Mouse (Mus musculus) forebrain, postnatal 0 days (tissue): ENCODE results near the gene Nfic. TPM values are rescaled to one million over a fixed set of nuclear protein-coding genes. Genes with fewer than 3 reads are reported as not detected.
A peak's percentile ranks its signal among the peaks of the same experiment; 100 is the strongest.

Experiments
- ATAC-seq: fragments of 200-750 bp; cut with Nextera tagmentation; 2 replicates; pipeline ENCODE4 v1.8.0; 2017; ENCODE audit warnings: mild to moderate bottlenecking, moderate library complexity
- DNase-seq: peaks from one replicate; pipeline ENCODE4 v3.0.0-alpha.2; 2015
- H3K27ac ChIP-seq: fragments of 300-500 bp; sonication (generic); 2 replicates; pipeline ENCODE4 v1.5.1; 2014; ENCODE audit warnings: low read depth, mild to moderate bottlenecking, antibody characterized with exemption, low read length, moderate library complexity, mixed read lengths
- H3K27me3 ChIP-seq: fragments of 300-500 bp; sonication (generic); 2 replicates; pipeline ENCODE4 v1.6.1; 2014; ENCODE audit warnings: mild to moderate bottlenecking, low read length, mixed read lengths; ENCODE audit not compliant: insufficient read depth
- H3K36me3 ChIP-seq: fragments of 300-500 bp; sonication (generic); 2 replicates; pipeline ENCODE4 v1.6.1; 2014; ENCODE audit warnings: mild to moderate bottlenecking, moderate library complexity; ENCODE audit not compliant: insufficient read depth
- H3K4me1 ChIP-seq: fragments of 300-500 bp; sonication (generic); 2 replicates; pipeline ENCODE4 v1.6.1; 2014; ENCODE audit warnings: antibody characterized with exemption; ENCODE audit not compliant: insufficient read depth
- H3K4me2 ChIP-seq: fragments of 300-500 bp; sonication (generic); 2 replicates; pipeline ENCODE4 v1.6.1; 2014; ENCODE audit warnings: low read depth, mild to moderate bottlenecking, moderate library complexity
- H3K4me3 ChIP-seq: fragments of 300-500 bp; sonication (generic); 2 replicates; pipeline ENCODE4 v1.5.1; 2014; ENCODE audit warnings: low read depth, low read length, mixed read lengths
- H3K9ac ChIP-seq: fragments of 300-500 bp; sonication (generic); 2 replicates; pipeline ENCODE4 v1.6.1; 2014; ENCODE audit warnings: mild to moderate bottlenecking
- H3K9me3 ChIP-seq: fragments of 300-500 bp; sonication (generic); 2 replicates; pipeline ENCODE4 v1.6.1; 2016; ENCODE audit warnings: low read length
- CTCF ChIP-seq: sonication (generic); IDR thresholded peaks from 2 replicates; pipeline ENCODE4 v1.5.1; 2016; ENCODE audit warnings: antibody characterized with exemption, control low read depth, low read depth
- WGBS: fragments of 180-500 bp; shearing (Covaris S2); extraction: QIAGEN DNeasy Blood & Tissue Kit; methylation state at CpG from one replicate; pipeline ENCODE4 v1.1.7; 2014; 5-methylcytosine and 5-hydroxymethylcytosine counted together
- polyA plus RNA-seq: library from polyadenylated mRNA; unstranded; fragments of >200 nt; fragmentation: Nextera tagmentation; extraction: Ambion mirVana; gene quantifications from 2 replicates; pipeline ENCODE4 v1.2.1, GENCODE M21; 2015
- total RNA-seq: library from RNA; depleted of rRNA; stranded (reverse); fragments of >200 nt; gene quantifications from 2 replicates; pipeline ENCODE4 v1.2.3, GENCODE M21; 2014

Nfic gene
- total and polyA plus RNA-seq, 2 experiments from 2014 or later = 14.5 to 23.1 TPM

GRCm38 (mm10) chr10:81408871-81409291, 46.6 kb downstream of the Nfic start:
- Histone ChIP-seq H3K36me3 (peaks cover 30% of the 10 kb centered on the region; the same call in 1 of the 2 replicates), H3K27ac (no peak overlapping the region), H3K4me2 (no peak overlapping the region), H3K4me1 (peaks cover 9% of the 10 kb centered on the region; the same call in 1 of the 2 replicates), H3K9me3 (no peaks in the 10 kb centered on the region), H3K27me3 (no peaks in the 10 kb centered on the region), H3K4me3 (no peak overlapping the region), H3K9ac (no peak overlapping the region)
- peak; percentile 77 for TF ChIP-seq CTCF
- ATAC-seq (peak; percentile 58), DNase-seq (no peak)
- WGBS = 31% methylated on average over 9 of the region's 9 CpGs

GRCm38 (mm10) chr10:81408424-81408729, 47.1 kb downstream of the Nfic start:
- H3K36me3 ChIP-seq = peaks cover 30% of the 10 kb centered on the region; the same call in 1 of the 2 replicates
- H3K27ac ChIP-seq = no peak overlapping the region
- H3K9ac ChIP-seq = no peak overlapping the region
- H3K4me2 ChIP-seq = no peak overlapping the region
- no peaks in the 10 kb centered on the region for H3K27me3 ChIP-seq
- H3K4me1 ChIP-seq = peaks cover 9% of the 10 kb centered on the region; the same call in 1 of the 2 replicates
- no peak for TF ChIP-seq CTCF
- H3K9me3 ChIP-seq = no peaks in the 10 kb centered on the region
- no peak overlapping the region for H3K4me3 ChIP-seq
- ATAC-seq = no peak
- DNase-seq = no peak
- 61% methylated on average over 13 of the region's 13 CpGs for WGBS

GRCm38 (mm10) chr10:81407539-81408423, 47.7 kb downstream of the Nfic start:
- H3K27ac ChIP-seq = no peak overlapping the region
- no peaks in the 10 kb centered on the region for H3K27me3 ChIP-seq
- no peak for DNase-seq
- peaks cover 9% of the 10 kb centered on the region; the same call in 1 of the 2 replicates for H3K4me1 ChIP-seq
- H3K4me2 ChIP-seq = peak overlapping the region; percentile 10; the same call in 1 of the 2 replicates
- no peaks in the 10 kb centered on the region for H3K9me3 ChIP-seq
- ATAC-seq = no peak
- H3K4me3 ChIP-seq = no peak overlapping the region
- no peak overlapping the region for H3K9ac ChIP-seq
- peaks cover 30% of the 10 kb centered on the region; the same call in 1 of the 2 replicates for H3K36me3 ChIP-seq
- WGBS = 35% methylated on average over 31 of the region's 31 CpGs
- no peak for TF ChIP-seq CTCF

- H3K27me3 ChIP-seq = no peaks in the 10 kb centered on the region
- ATAC-seq (no peak), DNase-seq (no peak)
- H3K9ac ChIP-seq = no peak overlapping the region
- WGBS = 37% methylated on average over 24 of the region's 24 CpGs
- H3K4me3 ChIP-seq = no peak overlapping the region
- H3K9me3 ChIP-seq = no peaks in the 10 kb centered on the region
- peaks cover 27% of the 10 kb centered on the region; the same call in 1 of the 2 replicates for H3K36me3 ChIP-seq
- peaks cover 8% of the 10 kb centered on the region for H3K4me1 ChIP-seq
- H3K4me2 ChIP-seq = peak overlapping the region; percentile 10; the same call in 1 of the 2 replicates
- H3K27ac ChIP-seq = no peak overlapping the region
- TF ChIP-seq CTCF = no peak
Observed at GRCm38 (mm10) chr10:81406504-81407440, 48.7 kb downstream of the Nfic start.

- H3K27me3 ChIP-seq = no peaks in the 10 kb centered on the region
- peaks cover 9% of the 10 kb centered on the region for H3K4me1 ChIP-seq
- WGBS = 47% methylated on average over 13 of the region's 13 CpGs
- H3K4me2 ChIP-seq = no peak overlapping the region
- H3K27ac ChIP-seq = no peak overlapping the region
- H3K9ac ChIP-seq = no peak overlapping the region
- H3K9me3 ChIP-seq = no peaks in the 10 kb centered on the region
- DNase-seq = no peak
- no peak for ATAC-seq
- no peak overlapping the region for H3K4me3 ChIP-seq
- peaks cover 27% of the 10 kb centered on the region; the same call in 1 of the 2 replicates for H3K36me3 ChIP-seq
- peak; percentile 74 for TF ChIP-seq CTCF
Observed at GRCm38 (mm10) chr10:81405588-81406201, 49.7 kb downstream of the Nfic start.

GRCm38 (mm10) chr10:81404720-81405119, 50.7 kb downstream of the Nfic start:
- TF ChIP-seq CTCF = no peak
- no peaks in the 10 kb centered on the region for H3K27me3 ChIP-seq
- H3K4me2 ChIP-seq = no peak overlapping the region
- no peaks in the 10 kb centered on the region for H3K9me3 ChIP-seq
- DNase-seq = no peak
- peaks cover 36% of the 10 kb centered on the region for H3K36me3 ChIP-seq
- ATAC-seq = no peak
- 70% methylated on average over 17 of the region's 18 CpGs for WGBS
- no peak overlapping the region for H3K27ac ChIP-seq
- H3K4me3 ChIP-seq = no peak overlapping the region
- H3K4me1 ChIP-seq = peaks cover 9% of the 10 kb centered on the region
- no peak overlapping the region for H3K9ac ChIP-seq
